Mouse (Mus musculus) bone marrow macrophage, adult 2 months (primary cell): ENCODE measurements around the gene Fgfr2.

Source experiments
- CTCF ChIP-seq: IDR thresholded peaks from 2 replicates; pipeline ENCODE4 v1.5.1; 2012; ENCODE audit warnings: low read depth, mild to moderate bottlenecking, low read length, moderate library complexity
- POLR2A ChIP-seq: IDR thresholded peaks from 2 replicates; pipeline ENCODE4 v1.6.1; 2012; ENCODE audit warnings: mild to moderate bottlenecking, low read depth, low read length, borderline replicate concordance

DNA sequence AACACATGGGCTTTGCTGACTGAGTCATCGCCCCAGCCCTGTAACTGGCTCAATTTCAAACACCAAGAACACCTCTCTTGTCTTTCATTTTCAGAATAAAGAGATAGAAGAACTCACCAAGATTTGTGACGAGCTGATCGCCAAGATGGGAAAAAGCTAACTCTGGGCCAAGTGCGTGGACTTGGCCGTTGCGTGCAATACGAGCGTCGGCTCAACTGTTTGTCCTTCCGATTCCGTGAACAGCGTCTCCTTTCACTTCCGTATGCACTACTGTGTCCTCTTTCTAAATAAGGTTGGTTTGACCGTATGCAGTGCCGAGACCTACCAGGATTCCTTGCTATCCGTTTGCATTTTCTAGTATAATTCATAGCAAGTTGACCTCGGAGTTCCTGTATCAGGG lies 2359.0 kb downstream of the Fgfr2 start:
- TF ChIP-seq CTCF (no peak), POLR2A (no peak)
